Mouse (Mus musculus) cerebellum, adult 2 months (tissue): Measurements from ENCODE around the gene 4930415L06Rik. TPM values are rescaled to one million over a fixed set of nuclear protein-coding genes. Genes with fewer than 3 reads are reported as not detected.

Experiments
- DNase-seq, 2 experiments: peaks; one replicate each; pipeline ENCODE4 v3.0.0; 2021
- H3K27ac ChIP-seq: fragments of 200-500 bp; 2 replicates; pipeline ENCODE4 v1.5.1; 2012; ENCODE audit warnings: low read length, control low read depth, inconsistent platforms; ENCODE audit not compliant: insufficient read depth
- H3K27me3 ChIP-seq: fragments of 200-500 bp; 2 replicates; pipeline ENCODE4 v1.6.1; 2012; ENCODE audit warnings: inconsistent platforms, mild to moderate bottlenecking, low read length, moderate library complexity; ENCODE audit not compliant: control insufficient read depth, insufficient read depth
- H3K4me1 ChIP-seq: fragments of 200-500 bp; 2 replicates; pipeline ENCODE4 v1.6.1; 2011; ENCODE audit warnings: low read length; ENCODE audit not compliant: control insufficient read depth, insufficient read depth
- H3K4me3 ChIP-seq: fragments of 200-500 bp; replicated peaks from 2 replicates; pipeline ENCODE3; 2011; ENCODE audit warnings: mild to moderate bottlenecking, low read depth, low read length, control low read depth; ENCODE audit not compliant: insufficient read depth
- CTCF ChIP-seq: fragments of 200-500 bp; IDR thresholded peaks from 2 replicates; pipeline ENCODE4 v1.5.1; 2011; ENCODE audit warnings: low read depth, mild to moderate bottlenecking, control low read depth, low read length, moderate library complexity, borderline replicate concordance; ENCODE audit not compliant: insufficient read depth
- POLR2A ChIP-seq: fragments of 200-500 bp; IDR thresholded peaks from 2 replicates; pipeline ENCODE4 v1.6.1; 2011; ENCODE audit warnings: low read length, control low read depth, borderline replicate concordance; ENCODE audit not compliant: insufficient read depth
- WGBS: fragments of 180-500 bp; shearing (Covaris S2); methylation state at CpG from one replicate; pipeline ENCODE4 v1.1.7; 2018; 5-methylcytosine and 5-hydroxymethylcytosine counted together
- polyA plus RNA-seq: library from polyadenylated mRNA; depleted of rRNA; stranded (reverse); fragments of >200 nt; gene quantifications from 2 replicates; pipeline ENCODE4 v1.2.3, GENCODE M21; 2012; rRNA removed

4930415L06Rik gene
- polyA plus RNA-seq: not detected in 2 replicates

DNA sequence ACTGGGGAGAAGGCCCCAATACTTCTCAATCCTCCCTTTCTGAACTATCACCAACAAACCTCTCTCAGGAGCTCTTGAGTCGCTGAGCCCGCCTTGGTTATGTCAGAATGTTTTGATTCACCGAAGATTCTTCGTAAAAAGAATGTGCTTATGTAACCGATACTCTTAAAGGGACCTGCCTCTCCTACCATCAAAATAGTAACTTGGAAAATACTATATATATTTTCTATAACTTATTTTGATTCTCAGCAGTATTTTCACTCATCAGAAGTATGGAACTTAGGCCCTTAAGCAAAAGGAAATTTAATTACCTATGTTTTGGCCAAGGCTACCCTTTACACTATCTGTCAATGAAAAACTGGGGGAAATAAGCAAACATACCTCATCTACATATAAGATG lies at the start of gene 4930415L06Rik:
Gene 4930415L06Rik (minus strand): TSS at position 101 of the 400 bp plus-strand sequence.
- Histone ChIP-seq H3K4me3 (no peak within 1 kb of the TSS), H3K4me1 (no peaks in the 10 kb centered on the region), H3K27ac (no peak within 1 kb of the TSS), H3K27me3 (no peaks in the 10 kb centered on the region)
- DNase-seq: no peak
- 94% methylated on average over 5 of the region's 5 CpGs for WGBS
- TF ChIP-seq POLR2A (no peak), CTCF (no peak)

DNA sequence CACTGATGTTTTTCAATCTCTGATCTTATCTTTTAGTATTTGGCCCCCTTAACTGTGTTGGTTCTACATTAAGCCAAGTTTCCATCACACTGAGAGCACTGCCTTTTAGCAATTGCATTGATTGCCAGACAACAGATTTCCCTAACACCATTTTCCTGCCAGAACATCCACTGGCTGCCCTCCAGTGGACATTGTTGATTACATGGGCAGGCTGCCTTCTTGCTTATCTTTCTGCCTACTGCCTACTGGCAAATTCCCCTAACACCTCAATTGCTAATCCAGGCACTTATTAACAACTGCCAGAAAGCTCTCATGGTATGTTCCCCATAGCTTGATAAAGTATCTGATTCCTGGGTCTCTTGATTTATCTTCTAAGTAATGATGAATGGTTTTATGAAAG lies 46.0 kb upstream of the 4930415L06Rik start:
- Histone ChIP-seq H3K4me3 (no peak overlapping the region), H3K27me3 (no peaks in the 10 kb centered on the region), H3K27ac (no peak overlapping the region), H3K4me1 (no peaks in the 10 kb centered on the region)
- TF ChIP-seq CTCF: no peak
- no peak for TF ChIP-seq POLR2A
- DNase-seq: peak in 1 of 2 experiments; percentile 2

DNA sequence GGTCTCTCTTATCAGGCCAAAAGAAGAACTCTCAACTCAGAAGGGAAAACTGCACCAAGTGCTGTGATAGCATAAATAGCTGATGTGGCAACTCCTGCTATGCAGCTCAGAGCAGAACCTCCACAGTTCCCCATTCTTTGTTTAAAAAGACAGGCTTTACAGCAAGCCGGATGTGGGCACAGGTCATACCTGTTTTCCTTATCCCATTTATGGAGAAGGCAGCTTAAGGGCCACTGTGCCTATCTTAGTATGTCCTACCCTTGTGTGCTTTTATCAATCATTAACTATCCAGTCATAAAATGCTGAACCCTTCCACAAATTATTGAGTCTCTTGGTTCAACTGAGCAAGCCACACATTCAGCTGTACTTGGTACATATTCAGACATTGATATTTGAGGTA lies 27.8 kb downstream of the 4930415L06Rik start:
- Histone ChIP-seq H3K27ac (no peak overlapping the region), H3K4me3 (no peak overlapping the region), H3K27me3 (no peaks in the 10 kb centered on the region), H3K4me1 (no peaks in the 10 kb centered on the region)
- TF ChIP-seq POLR2A: no peak
- no peak for TF ChIP-seq CTCF
- WGBS: 85% methylated on average over 1 of the region's 1 CpGs
- DNase-seq: no peak

Other genes with a start within 250 kb of the 4930415L06Rik start
- not detected in 2 replicates for gene 4932429P05Rik, start 180.6 kb downstream of the 4930415L06Rik start, polyA plus RNA-seq